Mouse (Mus musculus): ENCODE data around the gene Gm29609. TPM values are rescaled to one million over a fixed set of nuclear protein-coding genes. Genes with fewer than 3 reads are reported as not detected.

The Gm29609 gene
- total and polyA plus RNA-seq, 3 experiments: 0.57 to 2.7 (median 1.2) TPM

DNA sequence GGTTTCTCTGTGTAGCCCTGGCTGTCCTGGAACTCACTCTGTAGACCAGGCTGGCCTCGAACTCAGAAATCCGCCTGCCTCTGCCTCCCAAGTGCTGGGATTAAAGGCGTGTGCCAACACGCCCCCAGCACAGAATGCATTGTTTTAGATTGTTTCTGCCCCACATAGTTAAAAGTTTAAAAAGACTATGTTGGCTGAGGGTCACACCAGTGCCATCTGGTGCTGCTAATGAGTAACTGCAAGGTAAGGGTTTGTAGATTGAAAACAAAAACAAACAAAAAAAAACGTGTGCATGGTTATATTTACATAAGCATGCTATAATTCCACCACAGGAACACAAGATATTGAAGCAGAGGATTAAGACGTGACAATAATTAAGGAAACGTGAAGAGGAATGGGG is 68.9 kb downstream of the Gm29609 start (continued):
- TF ChIP-seq IRF4 (IDR thresholded peaks at IDR 0.05; ENCODE audit: low read depth, low read length) (no peak), E2F4 (IDR thresholded peaks at IDR 0.05; ENCODE audit: insufficient replicate concordance, low read depth, low read length) (no peak), ELF1 (IDR thresholded peaks at IDR 0.05; ENCODE audit: low read depth, low read length) (no peak), TCF12 (IDR thresholded peaks at IDR 0.05; ENCODE audit: low read depth, low read length) (no peak), ZC3H11A (IDR thresholded peaks at IDR 0.05; ENCODE audit: low read depth, low read length) (no peak; the same call in 1 of the 2 replicates)

DNA sequence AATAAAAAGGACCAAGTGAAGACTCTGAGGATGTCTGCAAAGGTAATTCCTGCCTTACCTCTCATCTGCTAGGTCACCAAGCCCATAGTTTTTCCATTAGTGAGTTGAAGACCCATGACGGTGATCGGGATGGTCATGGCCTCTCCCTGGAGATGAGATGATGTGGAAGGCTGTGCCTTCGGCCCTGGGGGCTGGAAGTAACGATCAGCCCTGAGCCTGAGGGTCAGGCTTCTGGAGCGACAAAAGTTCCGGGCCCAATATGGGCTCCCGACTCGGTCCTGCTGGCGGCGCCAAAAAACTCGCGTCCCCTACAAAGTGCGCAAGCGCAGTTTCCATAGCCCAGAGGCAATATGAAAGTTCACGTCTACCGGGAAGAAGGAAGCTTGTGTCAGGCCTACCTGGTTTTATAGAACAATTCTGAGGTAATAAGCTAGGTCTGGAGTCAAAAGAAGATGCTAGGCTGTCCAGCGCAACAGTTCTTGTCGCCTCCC is 71.7 kb downstream of the Gm29609 start, which contains the start of gene Slc30a3:
TSS of gene Slc30a3 (minus strand) at position 238 of the 491 bp plus-strand sequence.
- no peak for TF ChIP-seq EP300 (IDR thresholded peaks at IDR 0.05; ENCODE audit: low read length)
- no peak for TF ChIP-seq HCFC1 (IDR thresholded peaks at IDR 0.05; ENCODE audit: low read depth, low read length)
- TF ChIP-seq BHLHE40 (IDR thresholded peaks at IDR 0.05; ENCODE audit: low read depth, low read length): no peak
- TF ChIP-seq MXI1 (IDR thresholded peaks at IDR 0.05; ENCODE audit: low read depth, low read length): no peak
- TF ChIP-seq NRF1 (IDR thresholded peaks at IDR 0.05; ENCODE audit: low read depth, low read length): no peak
- TF ChIP-seq USF2 (conservative IDR thresholded peaks at IDR 0.05; ENCODE audit: low read depth, low read length): no peak
- no peak for TF ChIP-seq MEF2A (IDR thresholded peaks at IDR 0.05; ENCODE audit: borderline replicate concordance, low read depth, low read length)
- TF ChIP-seq POLR2AphosphoS2 (IDR thresholded peaks at IDR 0.05; ENCODE audit: low read depth, low read length): no peak
- no peak for TF ChIP-seq ZNF384 (IDR thresholded peaks at IDR 0.05; ENCODE audit: low read depth, low read length)
- TF ChIP-seq PAX5 (IDR thresholded peaks at IDR 0.05; ENCODE audit: low read length): no peak
- no peak for TF ChIP-seq MYC (IDR thresholded peaks at IDR 0.05; ENCODE audit: low read depth, low read length)
- no peak for TF ChIP-seq GABPA (IDR thresholded peaks at IDR 0.05; ENCODE audit: insufficient replicate concordance, low read depth, low read length)
- TF ChIP-seq ETS1 (conservative IDR thresholded peaks at IDR 0.05; ENCODE audit: low read depth, low read length): no peak
- no peak for TF ChIP-seq RAD21 (IDR thresholded peaks at IDR 0.05; ENCODE audit: low read depth, low read length)
- TF ChIP-seq POLR2A (IDR thresholded peaks at IDR 0.05; ENCODE audit: low read depth, low read length): no peak
- no peak for TF ChIP-seq TBP (conservative IDR thresholded peaks at IDR 0.05; ENCODE audit: low read depth, low read length)
- TF ChIP-seq CHD1 (IDR thresholded peaks at IDR 0.05; ENCODE audit: low read depth, low read length): no peak
- no peak for TF ChIP-seq UBTF (IDR thresholded peaks at IDR 0.05; ENCODE audit: low read depth, low read length)
- TF ChIP-seq MAFK (IDR thresholded peaks at IDR 0.05; ENCODE audit: insufficient replicate concordance, low read length): no peak
- no peaks in the 10 kb centered on the region for H3K9me3 ChIP-seq (replicated peaks; ENCODE audit: low read length)
- DNase-seq (ENCODE audit: extremely low read depth): no peak
- H3K27me3 ChIP-seq (replicated peaks): peaks cover 33% of the 10 kb centered on the region
- H3K4me1 ChIP-seq (ENCODE audit: control insufficient read depth in 1 of 2, insufficient read depth in 2 of 2): peaks cover 4 to 9% of the 10 kb centered on the region in 2 experiments; a peak in 3 of 4 replicates
- dilution Hi-C loops (cut with MboI; ENCODE audit: extremely low pct_ligation_motif_present, extremely low pct_unique_long_range_greater_than_20kb, low sequenced_read_pairs): no loop called here
- no peak within 1 kb of the TSS for H3K27ac ChIP-seq (ENCODE audit: insufficient read depth, low read depth)
- in situ Hi-C loops (cut with MboI; ENCODE audit: low pct_ligation_motif_present, low pct_unique_long_range_greater_than_20kb, low sequenced_read_pairs): no loop called here
- no peak within 1 kb of the TSS for H3K4me3 ChIP-seq (replicated peaks in 1 of 3; ENCODE audit: low read depth in 2 of 3, low read length in 2 of 3, poor library complexity in 1 of 3)
- H3K79me2 ChIP-seq (replicated peaks; ENCODE audit: control insufficient read depth, extremely low read depth, insufficient read depth, poor library complexity, severe bottlenecking): no peaks in the 10 kb centered on the region; the same call in 1 of the 2 replicates
- H3K36me3 ChIP-seq (replicated peaks in 1 of 2; ENCODE audit: control insufficient read depth in 1 of 2, insufficient read depth in 1 of 2, low read length in 1 of 2): no peaks in the 10 kb centered on the region
- H3K9ac ChIP-seq (ENCODE audit: insufficient read depth, low read depth): no peak within 1 kb of the TSS
- no peak within 1 kb of the TSS for H3K4me2 ChIP-seq (ENCODE audit: insufficient read depth, low read depth, poor library complexity, severe bottlenecking)
